Mouse (Mus musculus): ENCODE results near the gene Cuedc1.
"Not testable (repeated sequence)": the region's sequence is repeated elsewhere in the genome, so short reads cannot be mapped to it uniquely, and the experiment has no call there.

The Cuedc1 gene

GRCm38 (mm10) chr11:88172601-88173325 lies 74.9 kb downstream of the Cuedc1 start:
- DNase-seq = peak; percentile 48

GRCm38 (mm10) chr11:88173386-88174025 lies 75.6 kb downstream of the Cuedc1 start:
- DNase-seq = no peak

GRCm38 (mm10) chr11:88180467-88180958 lies 82.7 kb downstream of the Cuedc1 start:
- DNase-seq = peak; percentile 42

- peak; percentile 89 for DNase-seq
Measured at GRCm38 (mm10) chr11:88180959-88181619, 83.2 kb downstream of the Cuedc1 start.

GRCm38 (mm10) chr11:88184632-88185180 lies 86.8 kb downstream of the Cuedc1 start:
- DNase-seq = peak; percentile 55

GRCm38 (mm10) chr11:88186078-88186946 lies 88.5 kb downstream of the Cuedc1 start:
- DNase-seq = peak; percentile 84

- DNase-seq = no peak
Measured at GRCm38 (mm10) chr11:88186947-88187243, 89.0 kb downstream of the Cuedc1 start.

- peak; percentile 95 for DNase-seq
Measured at GRCm38 (mm10) chr11:88187417-88188133, 89.7 kb downstream of the Cuedc1 start.

GRCm38 (mm10) chr11:88188216-88188615 lies 90.4 kb downstream of the Cuedc1 start:
- DNase-seq = no peak

GRCm38 (mm10) chr11:88188635-88189034 lies 90.8 kb downstream of the Cuedc1 start:
- DNase-seq = no peak

GRCm38 (mm10) chr11:88192595-88192994 lies 94.7 kb downstream of the Cuedc1 start:
- peak; percentile 75 for DNase-seq

GRCm38 (mm10) chr11:88193098-88193823 lies 95.4 kb downstream of the Cuedc1 start:
- no peak for DNase-seq

- DNase-seq = peak; percentile 43
Measured at GRCm38 (mm10) chr11:88193824-88194696, 96.2 kb downstream of the Cuedc1 start.

GRCm38 (mm10) chr11:88195699-88196098 lies 97.8 kb downstream of the Cuedc1 start:
- DNase-seq = not testable (repeated sequence)

GRCm38 (mm10) chr11:88197153-88197576 lies 99.3 kb downstream of the Cuedc1 start:
- peak; percentile 93 for DNase-seq

- DNase-seq = no peak
Measured at GRCm38 (mm10) chr11:88198223-88198622, 100.4 kb downstream of the Cuedc1 start.

GRCm38 (mm10) chr11:88201172-88201571 lies 103.3 kb downstream of the Cuedc1 start:
- no peak for DNase-seq

GRCm38 (mm10) chr11:88202077-88202476 lies 104.2 kb downstream of the Cuedc1 start:
- DNase-seq = no peak

- DNase-seq = peak; percentile 96
Measured at GRCm38 (mm10) chr11:88203712-88204532, 106.1 kb downstream of the Cuedc1 start, which contains the start of gene Mrps23. Gene Mrps23, plus strand, starts transcription at chr11:88204388.

Measured in retina, postnatal 1 day (tissue).